Mouse (Mus musculus) bone marrow, adult 2 months (tissue): ENCODE results near the gene B3galnt2. TPM values are rescaled to one million over a fixed set of nuclear protein-coding genes. Genes with fewer than 3 reads are reported as not detected.
A peak's percentile ranks its signal among the peaks of the same experiment; 100 is the strongest.
"Not testable (repeated sequence)": the region's sequence is repeated elsewhere in the genome, so short reads cannot be mapped to it uniquely, and the experiment has no call there.

Source experiments
- H3K27ac ChIP-seq: fragments of 200-500 bp; 2 replicates; pipeline ENCODE4 v1.5.1; 2012; ENCODE audit warnings: low read depth, mild to moderate bottlenecking, control low read depth, inconsistent platforms, low read length; ENCODE audit not compliant: control insufficient read depth, poor library complexity, insufficient read depth
- H3K4me1 ChIP-seq: fragments of 200-500 bp; 2 replicates; pipeline ENCODE4 v1.6.1; 2011; ENCODE audit warnings: low read length; ENCODE audit not compliant: control insufficient read depth, insufficient read depth
- H3K4me3 ChIP-seq: fragments of 200-500 bp; replicated peaks from 2 replicates; pipeline ENCODE3; 2011; ENCODE audit warnings: mild to moderate bottlenecking, low read depth, low read length, control low read depth; ENCODE audit not compliant: control insufficient read depth
- CTCF ChIP-seq: fragments of 200-500 bp; IDR thresholded peaks from 2 replicates; pipeline ENCODE4 v1.5.1; 2011; ENCODE audit warnings: low read length, control low read depth; ENCODE audit not compliant: control insufficient read depth, insufficient read depth
- POLR2A ChIP-seq: fragments of 200-500 bp; IDR thresholded peaks from 2 replicates; pipeline ENCODE4 v1.6.1; 2011; ENCODE audit warnings: low read depth, mild to moderate bottlenecking, control low read depth, low read length, borderline replicate concordance; ENCODE audit not compliant: control insufficient read depth
- WGBS: fragments of 180-500 bp; shearing (Covaris S2); methylation state at CpG from one replicate; pipeline ENCODE4 v1.1.7; 2018; 5-methylcytosine and 5-hydroxymethylcytosine counted together
- polyA plus RNA-seq: library from polyadenylated mRNA; stranded (reverse); fragments of >200 nt; gene quantifications from 2 replicates; pipeline ENCODE4 v1.2.4, GENCODE M21; 2011; ENCODE audit warnings: low replicate concordance; ENCODE audit not compliant: missing spikeins, insufficient read depth, insufficient read length

B3galnt2 gene
- polyA plus RNA-seq, 1 experiment = 14.5 TPM

DNA sequence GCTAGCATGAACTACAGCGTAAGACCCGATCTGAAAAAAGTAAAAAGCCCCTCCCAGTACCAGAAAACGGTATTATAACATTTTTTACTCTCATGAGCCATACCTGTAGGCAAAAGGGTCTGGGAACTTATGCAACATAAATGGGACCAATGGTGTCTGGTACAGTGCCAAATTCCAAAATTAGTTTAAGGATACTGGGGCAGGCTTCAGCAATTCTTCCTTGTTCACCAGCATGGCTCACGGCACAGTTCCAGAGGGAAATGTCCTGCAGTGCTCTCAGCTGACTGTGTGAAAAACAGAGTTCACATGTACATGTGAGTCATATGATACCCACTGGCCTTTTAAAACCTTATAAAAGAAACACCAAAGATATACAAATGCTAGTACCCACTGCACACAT is 60.3 kb downstream of the B3galnt2 start:
- TF ChIP-seq POLR2A (no peak), CTCF (no peak)
- no peak overlapping the region for H3K4me3 ChIP-seq
- no peak overlapping the region for H3K27ac ChIP-seq
- 90% methylated on average over 4 of the region's 4 CpGs for WGBS
- H3K4me1 ChIP-seq = no peaks in the 10 kb centered on the region; the same call in 1 of the 2 replicates

GRCm38 (mm10) chr13:14015609-14016008 is 61.3 kb downstream of the B3galnt2 start:
- Histone ChIP-seq H3K27ac (no peak overlapping the region), H3K4me1 (no peaks in the 10 kb centered on the region; the same call in 1 of the 2 replicates), H3K4me3 (no peak overlapping the region)
- 87% methylated on average over 6 of the region's 6 CpGs for WGBS
- TF ChIP-seq POLR2A (no peak), CTCF (no peak)

- TF ChIP-seq POLR2A = no peak
- TF ChIP-seq CTCF = no peak
- H3K27ac ChIP-seq = no peak overlapping the region
- H3K4me3 ChIP-seq = no peak overlapping the region
- H3K4me1 ChIP-seq = no peaks in the 10 kb centered on the region
Measured at GRCm38 (mm10) chr13:14018283-14018682, 64.0 kb downstream of the B3galnt2 start.

DNA sequence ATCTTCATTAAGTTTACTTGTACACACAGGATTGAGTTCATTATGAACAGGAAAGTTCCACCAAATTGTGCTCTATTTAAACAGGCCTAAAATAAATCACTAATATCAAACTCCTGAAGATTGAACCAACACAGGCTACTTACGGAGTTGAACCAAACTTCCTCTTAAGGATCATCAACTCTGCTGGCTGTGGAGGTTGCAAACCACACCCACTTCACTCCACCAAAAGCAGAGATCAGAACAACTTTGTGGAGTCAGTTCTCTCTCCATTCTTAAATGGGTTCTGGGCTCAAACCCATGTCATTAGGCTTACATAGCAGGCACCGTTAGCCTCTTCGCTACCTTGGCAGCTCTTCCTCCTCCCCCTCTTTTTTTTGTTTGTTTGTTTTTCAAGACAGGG is 64.6 kb downstream of the B3galnt2 start:
- WGBS = 75% methylated on average over 3 of the region's 3 CpGs
- Histone ChIP-seq H3K4me3 (no peak overlapping the region), H3K4me1 (no peaks in the 10 kb centered on the region), H3K27ac (no peak overlapping the region)
- TF ChIP-seq POLR2A (no peak), CTCF (no peak)

DNA sequence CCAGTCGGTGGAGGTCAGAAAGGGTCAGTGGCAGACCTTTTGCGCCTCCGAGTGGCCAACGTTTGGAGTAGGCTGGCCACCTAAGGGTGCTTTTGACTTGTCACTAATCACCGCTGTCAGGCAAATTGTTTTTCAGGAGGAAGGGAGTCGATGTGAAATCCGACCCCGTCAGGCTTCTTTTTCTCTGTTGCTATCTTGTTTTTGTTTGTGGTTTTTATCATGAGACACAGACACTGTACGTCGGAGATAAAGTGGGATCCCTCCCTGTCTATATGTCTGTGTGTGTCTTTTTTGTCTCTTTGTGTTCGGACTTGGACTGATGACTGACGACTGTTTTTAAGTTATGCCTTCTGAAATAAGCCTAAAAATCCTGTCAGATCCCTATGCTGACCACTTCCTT is 67.1 kb downstream of the B3galnt2 start:
- H3K4me3 ChIP-seq, H3K27ac ChIP-seq, H3K4me1 ChIP-seq: not testable (repeated sequence)
- 58% methylated on average over 11 of the region's 12 CpGs for WGBS

DNA sequence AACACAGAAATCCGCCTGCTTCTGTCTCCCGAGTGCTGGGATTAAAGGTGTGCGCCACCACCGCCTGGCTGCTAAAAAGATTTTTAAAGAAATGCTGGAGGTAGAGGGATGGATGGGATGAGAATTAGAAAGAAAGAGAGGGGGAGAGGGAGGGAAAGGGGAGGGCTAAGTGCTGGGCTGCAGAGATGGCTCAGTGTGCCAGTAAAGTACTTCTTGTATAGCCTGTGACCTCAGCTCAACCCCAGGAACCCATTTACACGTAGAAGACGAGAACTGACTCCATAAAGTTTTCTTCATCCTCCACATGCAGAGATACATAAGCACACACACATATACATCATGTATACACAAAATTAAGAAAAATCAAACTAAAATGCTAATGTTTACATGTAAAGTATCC is 71.3 kb downstream of the B3galnt2 start:
- no peak overlapping the region for H3K27ac ChIP-seq
- H3K4me1 ChIP-seq = no peaks in the 10 kb centered on the region; the same call in 1 of the 2 replicates
- 91% methylated on average over 6 of the region's 6 CpGs for WGBS
- TF ChIP-seq CTCF (no peak), POLR2A (no peak)
- H3K4me3 ChIP-seq = no peak overlapping the region

DNA sequence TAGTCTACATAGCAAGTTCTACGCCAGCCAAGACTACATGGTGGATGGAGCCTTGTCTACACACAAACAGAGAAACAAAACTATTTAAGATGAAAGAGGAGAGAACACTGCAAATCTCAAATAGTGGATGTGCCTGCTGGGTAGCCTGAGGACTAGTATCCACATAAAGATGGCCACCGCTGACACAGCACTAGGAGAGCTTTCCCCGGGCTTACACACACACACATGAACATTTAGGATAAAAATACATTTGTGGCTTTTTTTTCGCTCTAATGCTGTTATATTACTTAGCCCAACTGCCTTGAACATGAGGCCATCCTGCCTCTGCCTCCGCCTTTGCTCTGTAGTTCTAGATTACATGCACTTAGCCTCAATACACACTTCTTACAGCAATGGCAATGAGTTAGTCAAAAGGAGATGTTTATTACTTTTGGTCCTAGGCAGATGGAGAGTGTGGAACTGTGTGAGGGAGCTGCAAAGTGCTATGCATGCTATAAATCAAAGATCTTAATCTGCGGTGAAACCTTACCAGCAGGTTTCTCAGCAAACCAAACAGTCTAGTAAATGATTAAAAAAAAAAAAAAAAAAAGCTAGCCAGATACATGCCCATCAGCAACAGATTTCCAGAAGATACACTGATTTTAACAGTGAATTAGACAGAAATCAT is 72.0 kb downstream of the B3galnt2 start:
- Histone ChIP-seq H3K4me1 (no peaks in the 10 kb centered on the region; the same call in 1 of the 2 replicates), H3K4me3 (no peak overlapping the region), H3K27ac (no peak overlapping the region)
- WGBS = 82% methylated on average over 6 of the region's 6 CpGs
- no peak for TF ChIP-seq CTCF
- no peak for TF ChIP-seq POLR2A

GRCm38 (mm10) chr13:14033309-14034072 is 79.2 kb downstream of the B3galnt2 start:
- Histone ChIP-seq H3K27ac (peak overlapping the region; percentile 49; the same call in 1 of the 2 replicates), H3K4me1 (no peaks in the 10 kb centered on the region; the same call in 1 of the 2 replicates), H3K4me3 (no peak overlapping the region)
- WGBS = 46% methylated on average over 5 of the region's 5 CpGs
- TF ChIP-seq POLR2A = no peak
- TF ChIP-seq CTCF = no peak

DNA sequence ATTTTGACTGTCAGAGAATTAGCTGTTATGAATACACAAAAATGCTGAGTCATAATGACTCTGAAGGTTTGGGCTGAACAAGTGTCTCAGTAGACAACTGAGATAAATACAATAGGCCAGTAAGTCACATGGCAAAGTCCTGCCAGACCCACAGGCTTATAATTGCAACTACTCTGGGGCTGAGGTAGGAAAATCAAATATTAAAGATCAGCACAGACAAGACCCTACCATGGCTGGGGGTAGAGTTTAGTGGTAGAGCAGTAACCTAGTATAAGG is 79.7 kb downstream of the B3galnt2 start:
- no peak overlapping the region for H3K27ac ChIP-seq
- no peak for TF ChIP-seq CTCF
- no peak for TF ChIP-seq POLR2A
- H3K4me3 ChIP-seq = no peak overlapping the region
- no peaks in the 10 kb centered on the region; the same call in 1 of the 2 replicates for H3K4me1 ChIP-seq

DNA sequence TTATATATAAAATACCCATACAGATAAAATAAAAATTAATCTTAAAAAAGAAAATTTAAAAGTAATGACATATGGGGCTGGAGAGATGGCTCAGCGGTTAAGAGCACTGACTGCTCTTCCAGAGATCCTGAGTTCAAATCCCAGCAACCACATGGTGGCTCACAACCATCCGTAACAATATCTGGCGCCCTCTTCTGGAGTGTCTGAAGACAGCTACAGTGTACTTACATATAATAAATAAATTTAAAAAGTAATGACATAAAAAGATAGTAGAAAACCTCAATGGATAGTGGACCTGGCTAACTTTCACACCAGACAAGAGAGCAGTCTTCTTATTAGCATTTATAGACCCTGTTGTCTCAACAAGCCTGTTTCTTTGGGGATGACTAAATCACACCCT is 81.1 kb downstream of the B3galnt2 start:
- 79% methylated on average over 3 of the region's 3 CpGs for WGBS
- not testable (repeated sequence) for H3K27ac ChIP-seq, H3K4me1 ChIP-seq, H3K4me3 ChIP-seq
